Mouse (Mus musculus) liver, embryonic 14.5 days (tissue): ENCODE results near the gene Sart1.

Source experiments
- CTCF ChIP-seq: IDR thresholded peaks from 2 replicates; pipeline ENCODE4 v1.5.1; 2016; ENCODE audit warnings: antibody characterized with exemption, low read depth, control low read depth
- EP300 ChIP-seq: IDR thresholded peaks from 2 replicates; pipeline ENCODE4 v1.6.1; 2016; ENCODE audit warnings: antibody characterized with exemption, low read depth

DNA sequence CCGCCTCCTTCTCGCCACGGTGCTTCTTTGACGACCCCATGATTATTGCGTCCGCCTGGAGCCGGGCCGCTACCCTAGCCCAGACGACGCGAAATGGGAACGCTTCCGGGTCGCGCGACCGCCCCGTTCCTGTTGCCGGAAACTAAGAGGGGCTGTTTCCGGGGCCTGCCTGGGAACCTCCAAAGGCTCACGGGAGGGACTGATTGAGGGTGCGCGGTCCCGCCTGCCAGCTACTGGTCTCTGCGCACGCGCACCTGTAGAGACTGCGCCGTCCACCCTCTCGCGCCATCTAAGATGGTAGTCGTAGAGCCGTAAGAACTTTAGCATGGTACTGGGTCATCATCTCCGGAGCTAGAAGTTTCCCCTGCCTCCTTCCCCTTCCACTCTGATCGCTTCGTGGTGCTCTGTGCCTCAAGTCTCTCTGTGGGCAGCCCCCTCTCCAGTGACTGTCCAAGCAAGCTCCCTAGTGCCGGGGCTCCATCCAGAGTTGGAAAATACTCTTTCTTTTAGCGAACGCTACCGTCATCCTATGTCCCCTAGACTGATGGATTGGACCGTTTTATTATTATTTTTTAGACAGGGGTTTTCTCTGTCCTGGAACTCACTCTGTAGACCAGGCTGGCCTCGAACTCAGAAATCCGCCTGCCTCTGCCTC is at the start of gene Sart1:
- no peak for TF ChIP-seq CTCF
- TF ChIP-seq EP300 = no peak
